Mouse (Mus musculus) right cerebral cortex, postnatal 14 days (tissue): Measurements from ENCODE around the gene Rapsn.

ENCODE experiments used
- DNase-seq: peaks from one replicate; pipeline ENCODE4 v3.0.0; 2022

The Rapsn gene

DNA sequence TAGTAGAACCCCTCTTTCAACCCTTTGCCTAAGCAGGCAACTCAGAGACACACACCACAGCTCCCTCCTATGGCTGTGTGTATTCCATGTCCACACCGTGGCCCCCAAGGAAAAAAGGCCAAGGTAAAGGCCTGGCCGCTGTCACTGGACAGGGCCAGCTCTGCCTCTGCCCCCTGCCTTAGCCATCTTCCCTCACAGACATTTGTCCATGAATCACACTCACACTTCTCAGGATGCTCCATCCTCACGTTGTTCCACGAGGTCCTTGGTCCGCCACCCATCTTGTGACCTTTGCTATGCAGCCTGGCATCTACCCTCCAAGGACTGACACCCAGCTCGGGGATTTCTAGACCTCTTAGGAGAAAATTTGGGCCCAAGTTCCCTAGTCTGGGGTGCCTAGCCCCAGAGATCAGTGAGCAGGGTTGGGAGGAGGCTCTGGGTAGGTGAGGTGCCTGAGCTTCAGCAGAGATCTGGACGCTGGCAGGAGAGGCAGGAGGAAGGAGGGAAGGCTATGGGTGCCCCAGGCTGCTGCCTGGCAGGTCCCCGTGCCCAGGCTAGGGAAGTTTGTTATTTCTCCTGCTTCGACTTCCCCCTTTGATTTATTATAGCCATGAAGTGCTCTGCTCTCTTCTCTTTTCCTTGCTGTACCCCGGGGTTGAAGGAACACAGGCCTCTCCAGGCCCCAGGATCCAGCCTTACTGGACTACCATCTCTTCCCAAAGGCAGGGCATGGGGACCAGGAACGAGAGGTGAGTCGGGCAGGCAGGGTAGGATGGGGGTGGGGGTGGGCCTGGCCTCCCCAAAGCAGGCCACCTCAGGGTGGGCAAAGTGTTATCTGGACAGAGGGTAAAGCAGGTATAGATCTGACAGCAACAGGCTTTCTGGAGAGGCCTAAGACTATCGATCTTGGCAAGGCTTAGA is 46.6 kb downstream of the Rapsn start, which contains the start of gene Spi1:
Gene Spi1, plus strand, starts transcription at position 616 of the 921 bp plus-strand sequence.
- DNase-seq: no peak

DNA sequence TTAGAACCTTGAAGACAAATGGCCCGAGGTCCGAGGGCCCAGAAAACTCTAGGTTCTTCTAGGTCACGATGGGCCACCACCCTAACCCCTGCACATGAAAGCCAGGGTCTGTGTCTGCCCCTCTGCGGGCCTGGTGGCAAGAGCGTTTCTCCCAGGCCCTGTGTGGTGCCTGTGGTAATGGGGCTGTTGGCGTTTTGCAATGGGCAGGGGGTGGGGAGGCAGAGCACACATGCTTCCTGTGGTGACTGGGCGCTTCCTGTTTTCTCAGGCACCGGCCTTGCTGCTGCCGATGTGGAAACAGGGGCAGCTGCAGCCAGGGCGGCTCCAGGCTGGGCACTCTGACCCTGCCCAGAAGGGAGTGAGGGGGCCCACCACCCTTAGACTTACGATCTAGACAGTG is 47.4 kb downstream of the Rapsn start:
- DNase-seq: no peak

DNA sequence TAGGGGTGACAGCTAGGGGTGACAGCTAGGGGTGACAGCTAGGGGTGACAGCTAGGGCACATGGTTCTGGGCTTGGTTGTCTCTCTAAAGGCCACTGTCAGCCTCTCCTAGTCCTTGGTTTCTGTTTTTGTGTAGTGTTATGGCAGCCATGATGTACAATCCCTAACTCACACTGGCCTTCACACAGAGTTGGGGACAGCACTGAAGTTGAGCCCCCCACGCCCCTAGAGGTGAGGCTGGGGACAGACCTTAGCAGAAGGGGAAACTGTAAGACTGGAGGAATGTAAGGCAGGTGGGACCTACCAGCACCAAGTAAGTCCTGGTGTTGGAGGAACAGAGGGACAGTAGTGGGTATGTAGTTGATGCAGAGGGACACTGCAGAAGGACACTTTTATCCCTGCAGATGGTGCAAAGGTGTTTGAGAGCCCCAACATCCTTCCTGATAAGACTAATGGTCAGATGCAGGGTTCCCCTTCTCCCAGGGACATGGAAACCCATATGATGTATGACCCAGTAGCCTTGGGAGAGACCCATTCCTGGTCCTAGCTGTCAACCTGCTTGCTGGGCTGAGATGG is 48.0 kb downstream of the Rapsn start:
- DNase-seq: no peak

DNA sequence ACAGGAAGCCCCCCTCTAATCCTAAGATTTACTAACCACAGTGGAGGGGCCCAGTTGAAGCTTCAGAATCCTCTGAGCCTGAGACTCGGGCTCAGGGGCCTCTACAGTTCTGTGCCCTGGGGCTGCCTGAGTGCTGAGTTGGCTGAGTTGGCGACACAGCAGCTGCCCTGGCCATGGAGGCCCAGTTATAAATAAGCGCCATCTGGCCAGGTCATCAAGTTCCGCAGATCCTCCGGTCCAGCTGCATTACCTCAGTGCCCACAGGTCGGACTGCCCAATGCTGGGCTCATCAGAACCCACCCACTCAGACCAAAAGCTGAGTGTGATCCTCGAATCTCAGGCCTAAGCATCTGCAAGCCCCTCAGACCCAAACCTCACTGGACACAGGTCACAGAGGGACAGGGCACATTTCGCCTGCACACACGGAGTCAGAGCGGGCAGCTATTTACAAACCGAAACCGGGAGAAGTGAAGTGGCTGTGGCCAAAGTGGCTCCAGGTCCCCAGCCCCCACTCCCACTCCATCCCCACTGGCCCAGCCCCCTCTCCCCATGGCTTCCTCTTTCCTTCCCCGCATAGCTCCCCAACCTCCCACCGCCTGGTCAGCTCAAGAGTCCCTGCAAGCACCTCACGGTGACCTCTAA is 48.9 kb downstream of the Rapsn start:
- DNase-seq: no peak

DNA sequence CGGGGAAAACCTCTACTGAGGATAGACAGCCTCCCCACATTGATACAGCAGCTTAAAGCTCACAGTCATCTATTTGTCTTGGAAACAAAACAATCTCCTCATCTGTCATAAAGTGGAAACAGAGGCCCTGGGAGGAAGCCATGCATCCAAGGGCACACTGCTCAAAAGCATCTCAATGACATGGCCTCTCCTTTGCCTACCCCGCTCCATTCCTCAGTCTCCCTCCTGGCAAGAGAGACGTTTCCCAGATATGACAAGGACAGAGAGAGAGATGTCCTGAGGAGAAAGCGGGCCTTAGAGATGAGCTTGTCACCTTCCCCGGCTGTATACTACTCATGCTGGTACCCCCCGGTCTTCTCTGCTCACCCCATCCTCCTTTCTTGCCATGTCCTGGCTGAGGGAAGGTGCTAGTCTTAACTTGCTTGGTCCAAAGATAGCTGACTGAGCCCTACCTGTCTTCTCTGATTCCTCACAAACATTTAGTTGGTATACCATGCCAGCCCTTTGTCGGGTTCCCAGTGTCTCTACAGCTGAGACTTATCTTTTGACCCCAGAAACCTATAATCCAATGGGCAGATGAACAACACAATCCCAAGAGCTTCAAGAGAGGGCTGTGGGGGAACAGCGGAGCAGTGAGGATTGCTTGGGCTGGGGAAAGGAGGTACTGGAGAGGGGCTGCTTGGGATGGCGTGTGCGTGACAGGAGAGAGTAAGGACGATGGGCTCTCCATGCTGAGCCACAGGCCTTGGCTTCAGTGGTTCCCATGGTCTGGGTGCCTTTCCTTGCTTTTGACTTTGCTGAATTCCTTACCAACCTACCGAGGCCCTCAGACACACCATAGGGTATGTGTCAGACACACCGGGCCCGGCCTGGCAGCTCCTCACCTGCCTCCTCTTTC is 50.3 kb downstream of the Rapsn start:
- DNase-seq: no peak

DNA sequence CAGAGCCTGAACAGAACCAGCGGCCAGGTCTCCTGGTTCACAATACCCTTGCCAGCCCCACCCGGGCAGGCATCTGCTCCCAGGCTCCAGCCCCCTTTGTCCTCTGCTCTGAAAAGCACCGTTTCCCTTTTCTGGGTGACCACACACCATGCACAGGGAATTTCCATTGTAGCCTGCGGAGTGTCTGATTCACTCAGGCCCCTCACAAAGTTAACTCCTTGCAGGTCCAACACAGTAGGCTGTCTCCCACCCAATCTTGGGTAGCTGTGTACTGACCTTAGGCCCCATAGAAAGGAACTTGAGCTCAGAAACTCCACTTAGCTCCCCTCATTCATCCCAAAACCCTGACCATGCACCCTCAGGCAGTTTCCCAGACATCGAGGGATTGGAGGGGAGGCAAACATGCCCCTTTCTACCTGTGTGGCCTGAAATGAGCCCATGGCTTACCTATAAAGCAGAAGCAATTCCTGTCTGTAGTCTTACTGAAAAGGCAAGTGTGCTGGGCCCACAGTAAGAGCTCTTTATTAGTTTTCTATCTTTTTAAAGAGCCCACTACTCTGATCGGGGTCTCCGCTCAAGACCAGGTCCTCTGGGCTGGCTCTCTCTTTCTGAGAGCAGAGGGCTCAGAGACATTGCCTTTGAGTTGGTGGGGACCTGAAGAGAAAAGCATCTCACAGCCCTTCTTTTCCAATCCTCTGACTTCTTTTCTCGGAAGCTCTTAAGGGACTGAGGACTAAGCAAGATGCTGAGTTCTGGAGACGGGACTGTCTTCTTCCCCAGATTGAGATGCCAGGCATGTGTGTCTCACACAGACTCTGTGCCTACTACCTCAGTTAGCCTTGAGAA is 51.2 kb downstream of the Rapsn start:
- no peak for DNase-seq

DNA sequence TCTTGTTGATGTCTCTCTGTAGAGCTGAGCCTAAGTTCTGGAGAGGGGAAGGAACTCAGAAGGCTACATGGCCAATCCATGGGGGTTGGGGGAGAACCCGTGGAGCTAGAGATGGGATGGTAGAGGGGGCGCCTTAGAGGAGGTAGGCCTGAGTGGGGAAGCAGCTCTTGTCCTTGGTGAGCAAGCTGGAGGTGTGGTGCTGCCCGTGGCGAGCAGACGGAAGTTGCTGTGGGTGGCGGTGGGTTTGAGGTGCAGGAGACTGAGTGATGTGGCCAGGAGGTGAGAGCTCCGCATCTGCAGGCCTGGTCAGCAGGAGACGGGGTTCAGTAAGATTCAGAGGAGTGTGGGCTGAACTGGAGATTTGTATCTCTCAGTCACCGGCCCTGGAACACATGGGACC is 52.0 kb downstream of the Rapsn start:
- DNase-seq: no peak

DNA sequence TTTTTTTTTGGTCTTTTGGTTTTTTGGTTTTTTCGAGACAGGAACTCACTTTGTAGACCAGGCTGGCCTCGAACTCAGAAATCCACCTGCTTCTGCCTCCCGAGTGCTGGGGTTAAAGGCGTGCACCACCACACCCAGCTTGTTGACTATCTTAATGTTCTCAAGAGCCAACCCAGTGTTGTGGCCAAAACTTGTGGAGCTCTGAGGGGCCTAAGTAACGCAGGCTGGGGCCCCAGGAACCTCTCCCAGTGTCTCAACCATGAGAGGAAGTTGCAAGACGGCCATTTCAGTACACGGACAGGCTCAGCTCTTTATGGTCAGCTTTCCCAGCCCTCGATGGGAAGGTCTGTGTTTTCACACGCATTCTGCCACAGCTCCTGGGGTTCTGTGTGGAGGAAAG is 53.6 kb downstream of the Rapsn start:
- no peak for DNase-seq

DNA sequence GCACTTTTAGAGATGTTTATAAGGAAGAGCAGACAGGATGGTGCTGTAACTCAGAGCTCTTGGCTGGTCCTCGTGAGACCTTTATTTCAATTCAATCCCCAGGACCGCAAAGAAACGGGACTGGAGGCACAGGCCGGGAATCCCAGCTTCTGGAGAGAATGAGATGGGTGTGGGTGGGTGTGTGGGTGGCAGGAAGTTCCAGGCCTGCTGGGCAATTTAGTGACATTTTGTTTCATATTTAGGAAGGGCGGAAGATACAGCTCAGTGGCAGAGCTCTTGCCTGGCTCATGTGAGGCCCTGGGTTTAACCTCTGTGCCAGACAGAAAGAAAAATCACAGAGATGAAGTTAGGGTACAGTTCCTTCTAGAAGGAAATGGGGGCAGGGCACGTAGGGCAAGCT is 54.8 kb downstream of the Rapsn start:
- no peak for DNase-seq

DNA sequence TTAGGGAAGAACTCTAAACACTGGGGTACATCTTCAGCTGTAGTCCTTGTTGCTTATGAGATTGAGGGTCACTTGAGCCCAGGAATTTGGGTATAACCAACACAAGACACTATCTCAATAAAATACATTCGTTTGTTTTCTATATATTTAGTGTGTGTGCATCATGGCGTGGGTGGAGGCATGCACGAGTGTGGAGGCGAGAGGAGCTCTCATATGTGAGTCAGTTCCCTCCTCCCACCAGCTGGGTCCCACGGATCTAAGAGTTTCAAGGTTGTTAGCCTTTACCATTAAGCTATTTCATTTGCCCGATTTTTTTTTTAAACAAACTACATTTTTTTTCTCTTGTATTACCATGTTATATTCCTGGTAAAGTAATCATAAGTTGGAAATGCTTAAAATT is 55.4 kb downstream of the Rapsn start:
- DNase-seq: no peak
